Mouse (Mus musculus) gastrocnemius, postnatal 10 days (tissue): ENCODE results near the gene Tiam1. TPM values are rescaled to one million over a fixed set of nuclear protein-coding genes. Genes with fewer than 3 reads are reported as not detected.

Experiments used
- DNase-seq: peaks from one replicate; pipeline ENCODE4 v3.0.0; 2021; ENCODE audit warnings: mixed read lengths
- total RNA-seq, 2 experiments: library from RNA; stranded (reverse); gene quantifications; 2 replicates each; pipeline ENCODE4 v1.2.3; 2021

Gene Tiam1
- total RNA-seq, 2 experiments from 2014 or later, result 9.7 to 11.0 TPM

GRCm38 (mm10) chr16:89950754-89951153 is 192.8 kb downstream of the Tiam1 start:
- no peak for DNase-seq

GRCm38 (mm10) chr16:89950251-89950650 is 193.3 kb downstream of the Tiam1 start:
- DNase-seq, result no peak

- DNase-seq, result no peak
These were observed 195.5 kb downstream of the Tiam1 start for GRCm38 (mm10) chr16:89948040-89948439.

DNA sequence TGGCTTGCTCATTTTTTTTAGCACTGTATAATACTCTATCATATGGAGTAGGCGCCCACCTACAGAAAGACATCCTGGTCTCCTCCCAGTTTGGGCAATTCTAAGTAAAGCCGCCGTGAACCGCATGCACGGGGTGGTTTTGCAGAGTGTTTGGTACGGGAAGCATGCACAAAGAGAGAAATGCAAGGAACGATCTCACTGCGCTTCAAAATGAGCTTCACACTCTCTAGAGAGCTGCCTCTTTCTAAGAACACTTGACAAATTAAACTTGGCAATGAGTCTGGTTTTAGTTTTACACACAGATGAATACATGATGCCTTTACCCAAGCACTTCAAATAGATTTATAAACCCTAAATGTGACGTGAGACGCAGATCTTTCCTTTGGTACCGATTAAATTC is 196.8 kb downstream of the Tiam1 start:
- DNase-seq, result no peak

DNA sequence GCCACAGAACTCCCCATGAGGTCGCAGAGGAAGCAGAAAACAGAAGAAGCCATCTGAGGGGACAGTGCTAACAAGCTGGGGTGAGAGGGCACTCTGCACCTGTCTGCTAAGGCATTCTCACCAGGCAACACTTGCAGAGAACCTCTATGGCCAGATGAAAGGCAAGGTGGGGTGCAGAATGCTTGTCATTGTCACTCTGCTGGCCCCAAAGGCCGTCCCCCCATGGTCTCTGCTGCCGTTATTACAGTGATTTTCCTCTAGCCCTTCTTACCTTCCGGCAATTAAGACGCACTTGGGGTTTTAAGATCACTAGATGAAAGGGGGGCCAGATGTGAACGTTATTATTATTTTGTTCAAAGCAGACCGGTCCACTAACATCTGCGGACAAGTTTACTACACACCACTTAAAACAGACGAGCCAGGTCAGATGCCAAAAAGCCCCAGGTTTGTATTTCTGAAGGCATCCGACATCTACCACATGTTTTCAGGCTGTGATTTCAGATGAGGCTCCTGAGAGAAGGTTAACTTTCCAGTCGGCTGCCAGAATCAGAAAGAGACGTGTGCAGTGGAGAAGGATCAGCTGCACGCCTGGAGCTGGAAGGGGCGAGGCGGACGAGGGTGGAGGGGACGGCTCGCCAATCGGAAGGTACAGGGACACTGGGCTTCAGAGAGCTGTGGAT is 198.8 kb downstream of the Tiam1 start:
- DNase-seq, result no peak

- no peak for DNase-seq
These were observed 199.5 kb downstream of the Tiam1 start for GRCm38 (mm10) chr16:89944050-89944449.

DNA sequence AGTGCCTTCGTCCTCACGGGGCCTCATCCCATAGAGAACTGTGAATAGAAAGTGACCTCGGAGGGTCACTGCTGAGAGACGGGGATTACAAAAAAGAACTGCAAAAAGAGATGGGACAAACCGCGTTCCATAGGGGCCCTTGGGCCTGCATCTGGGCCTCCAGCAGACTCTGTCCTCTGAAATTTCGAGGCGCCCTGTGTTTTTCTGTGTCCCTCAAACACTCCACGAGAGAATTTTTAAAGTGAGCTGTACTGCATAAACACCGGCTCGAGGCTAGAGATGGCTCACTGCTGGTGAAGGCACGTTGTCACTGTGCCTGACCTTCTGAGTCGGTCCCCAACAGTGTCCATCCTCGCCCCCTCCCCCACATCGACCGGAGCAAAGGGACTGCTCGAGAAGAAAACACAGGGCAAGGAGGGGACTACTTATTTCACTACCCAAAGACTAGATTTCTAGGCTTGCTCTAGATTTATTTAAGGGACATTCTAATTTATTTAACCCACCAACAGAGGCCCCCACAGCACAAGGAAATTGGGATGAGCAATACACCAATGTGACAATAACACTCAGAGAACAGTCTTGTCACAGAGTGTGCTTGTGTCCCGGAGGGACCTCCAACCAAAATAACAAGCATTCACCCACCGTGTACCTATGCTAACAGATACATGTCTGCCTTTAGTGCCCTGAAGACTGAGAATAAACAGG is 200.2 kb downstream of the Tiam1 start:
- no peak for DNase-seq

- no peak for DNase-seq
These were observed 202.9 kb downstream of the Tiam1 start for GRCm38 (mm10) chr16:89940696-89941095.

DNA sequence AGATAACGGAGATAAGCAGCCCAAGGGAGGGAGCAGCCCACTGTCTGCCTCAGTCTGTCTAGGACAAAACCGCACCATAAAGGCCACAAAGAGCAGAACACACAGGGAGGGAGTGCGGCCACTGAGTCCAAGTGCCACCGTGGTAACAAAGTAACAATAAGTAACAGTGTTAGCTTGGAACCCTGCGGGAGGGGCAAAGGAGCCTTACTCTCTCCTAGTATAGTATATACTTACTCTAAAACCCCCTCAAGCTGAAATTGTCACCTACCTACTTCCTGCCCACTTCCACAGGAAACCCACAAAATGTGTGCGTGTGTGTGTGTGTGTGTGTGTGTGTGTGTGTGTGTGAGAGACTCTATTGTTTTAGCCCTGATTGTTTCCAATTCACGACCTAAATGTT is 205.3 kb downstream of the Tiam1 start:
- no peak for DNase-seq

DNA sequence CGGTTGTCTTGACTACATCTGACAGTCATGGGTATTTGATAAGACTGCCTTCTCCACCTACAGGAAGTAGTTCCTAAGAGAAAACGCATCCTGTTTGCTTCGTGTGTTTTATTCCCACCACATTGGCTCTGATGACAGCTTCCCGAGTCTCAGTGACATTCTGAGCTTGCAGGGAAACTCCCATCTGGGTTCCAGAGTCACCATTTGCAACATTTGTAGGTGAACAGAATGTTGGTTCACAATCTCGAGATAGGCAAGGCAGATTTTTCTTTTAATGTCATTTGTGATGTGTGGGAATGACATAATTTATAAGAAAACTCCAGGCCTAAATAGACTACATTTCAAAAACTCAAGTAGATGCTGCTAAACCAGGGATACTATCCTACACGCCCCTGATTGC is 207.0 kb downstream of the Tiam1 start:
- no peak for DNase-seq

DNA sequence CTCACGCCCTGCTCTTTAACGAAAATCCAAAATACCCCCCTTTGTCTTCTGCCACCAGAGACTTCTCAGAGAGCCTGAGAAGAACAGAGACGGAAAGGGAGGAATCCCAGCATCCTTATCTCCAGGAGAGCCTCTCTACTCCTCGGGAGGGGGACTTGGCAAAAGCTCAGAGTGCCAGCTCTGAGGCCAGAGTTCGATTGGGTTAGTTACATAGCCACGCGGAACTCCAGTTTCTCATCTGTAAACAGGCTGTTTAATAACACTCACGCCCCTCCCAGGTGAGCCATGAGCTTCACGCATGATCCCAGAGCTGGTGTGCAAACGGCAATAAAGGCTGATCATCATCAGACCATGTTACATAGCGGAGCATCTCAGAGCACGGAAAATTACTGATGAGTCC is 208.2 kb downstream of the Tiam1 start:
- DNase-seq, result no peak

GRCm38 (mm10) chr16:89934616-89935015 is 209.0 kb downstream of the Tiam1 start:
- no peak for DNase-seq

GRCm38 (mm10) chr16:89933976-89934375 is 209.6 kb downstream of the Tiam1 start:
- DNase-seq, result no peak

DNA sequence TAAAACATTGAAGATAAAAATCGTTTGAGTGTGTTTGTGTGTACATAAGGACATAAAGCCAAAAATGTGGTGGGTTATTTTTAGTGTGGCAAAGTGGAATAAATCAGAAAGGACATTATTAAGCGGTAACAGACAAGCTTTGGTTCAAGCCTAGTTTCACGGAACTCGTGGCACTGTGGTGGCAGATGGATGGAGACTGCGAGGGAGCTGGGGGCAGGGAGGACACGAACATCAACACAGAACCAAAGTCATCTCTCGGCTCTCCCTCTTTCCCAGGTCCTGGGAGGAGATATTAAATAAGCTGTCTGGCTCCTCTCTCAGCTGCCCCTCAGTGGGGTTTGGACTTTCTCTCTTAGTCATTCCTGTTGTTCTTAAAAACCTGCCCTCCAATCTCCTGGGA is 215.0 kb downstream of the Tiam1 start:
- no peak for DNase-seq

DNA sequence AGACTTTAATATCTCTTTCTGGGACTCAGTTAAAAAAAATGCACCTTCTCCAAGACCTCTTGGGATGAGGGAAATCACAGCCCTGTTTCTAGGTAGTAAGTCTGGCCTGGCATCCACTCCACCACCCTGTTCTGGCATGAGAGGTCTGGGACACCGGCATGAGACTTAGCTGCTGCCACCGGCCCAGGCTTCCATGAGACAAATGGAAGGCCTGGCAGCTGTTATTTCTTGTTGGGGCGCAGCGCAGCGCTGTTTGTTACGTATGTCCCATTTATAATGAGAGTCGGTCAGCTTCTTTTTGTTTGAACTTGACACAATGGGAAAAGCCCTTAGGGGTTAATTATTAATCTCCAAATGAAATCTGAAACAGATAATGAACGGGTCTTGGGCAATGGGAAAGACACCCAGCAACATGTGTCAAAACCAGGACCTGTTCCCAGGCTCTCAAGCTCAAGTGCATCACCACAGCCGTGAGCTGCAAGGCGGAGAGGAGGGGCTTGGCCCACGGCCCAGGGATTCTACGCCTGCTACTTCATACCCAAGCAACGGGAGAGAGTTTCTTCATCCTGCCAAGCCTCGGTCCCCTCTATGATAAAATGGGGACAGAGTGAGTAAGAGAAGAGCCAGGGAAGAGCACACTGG is 219.2 kb downstream of the Tiam1 start:
- peak; percentile 44 for DNase-seq

DNA sequence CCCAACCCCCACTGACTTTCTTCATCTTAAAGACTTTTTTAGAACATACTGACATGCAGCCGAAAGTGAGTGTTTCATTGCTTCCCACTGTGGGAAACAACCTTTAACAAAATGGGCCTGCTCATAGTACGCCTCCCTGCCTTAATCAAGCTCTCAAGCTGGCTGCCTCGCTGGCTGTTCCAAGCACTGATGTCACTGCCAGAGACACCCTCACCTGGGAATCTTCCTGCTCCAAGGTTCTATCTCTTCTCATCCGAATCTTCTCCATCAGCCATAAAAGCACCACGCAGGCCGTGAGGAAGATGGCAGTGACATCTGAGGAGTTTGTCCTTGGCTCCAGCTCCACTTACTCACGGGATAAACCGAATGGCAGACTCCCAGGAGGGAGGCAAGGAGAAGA is 220.3 kb downstream of the Tiam1 start:
- no peak for DNase-seq

- DNase-seq, result no peak
These were observed 221.1 kb downstream of the Tiam1 start for GRCm38 (mm10) chr16:89922458-89922857.

GRCm38 (mm10) chr16:89921370-89921769 is 222.2 kb downstream of the Tiam1 start:
- DNase-seq, result no peak

GRCm38 (mm10) chr16:89920417-89920816 is 223.2 kb downstream of the Tiam1 start:
- no peak for DNase-seq

DNA sequence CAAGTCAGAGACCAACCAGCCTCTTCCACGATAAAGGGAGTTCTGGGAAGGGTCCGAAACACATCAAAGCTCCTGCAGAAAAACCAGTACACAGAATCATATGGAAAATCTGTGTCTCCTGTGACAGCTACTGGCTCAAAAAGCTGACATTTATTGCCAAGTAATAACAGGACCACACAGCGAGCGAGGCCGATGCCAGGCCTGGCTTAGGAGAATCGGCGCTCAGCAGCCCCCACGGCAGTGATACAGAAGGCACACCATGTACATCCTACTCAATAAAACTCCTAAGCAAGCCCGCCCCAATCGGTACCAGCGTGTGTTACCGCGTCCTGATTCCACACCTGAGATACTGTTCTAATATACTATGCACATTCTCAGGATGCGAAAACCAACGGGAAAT is 226.2 kb downstream of the Tiam1 start:
- no peak for DNase-seq

- DNase-seq, result no peak
These were observed 228.6 kb downstream of the Tiam1 start for GRCm38 (mm10) chr16:89914946-89915345.

DNA sequence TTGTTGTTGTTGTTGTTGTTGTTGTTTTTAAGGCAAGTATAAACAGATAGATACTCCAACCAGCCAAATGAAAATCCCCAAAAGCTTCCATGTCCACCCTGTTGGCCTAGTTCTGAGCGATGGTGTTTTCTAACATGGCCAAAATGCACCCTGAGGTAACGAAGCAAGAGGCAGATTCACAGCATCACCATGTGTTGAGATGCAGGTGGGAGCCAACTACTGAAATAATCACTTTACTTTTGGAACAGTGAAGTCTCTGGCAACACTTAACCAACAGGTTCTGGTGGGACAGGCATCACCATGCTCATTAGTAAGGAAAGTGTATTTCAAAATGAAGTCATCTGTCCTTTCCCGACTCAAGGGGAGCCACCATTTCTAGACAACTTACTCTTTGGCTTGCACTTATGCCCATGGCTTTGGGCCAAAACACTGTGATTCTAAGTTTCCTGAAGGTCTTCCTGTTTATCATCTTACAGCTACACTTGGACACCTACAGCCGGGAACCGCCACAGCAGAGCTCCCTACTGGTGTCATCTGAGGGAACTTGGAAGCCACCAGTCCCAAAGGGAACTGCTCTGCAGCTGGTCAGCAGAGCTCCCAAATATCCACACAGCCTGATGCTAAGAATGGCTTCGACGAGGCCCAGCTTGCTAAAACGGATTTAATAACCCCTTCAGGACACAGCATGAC is 230.7 kb downstream of the Tiam1 start:
- DNase-seq, result peak; percentile 19
